Mouse (Mus musculus): ENCODE measurements around the gene Anxa8.

GRCm38 (mm10) chr14:34120016-34120910, 34.5 kb downstream of the Anxa8 start:
- no peak for TF ChIP-seq POLR2A (IDR thresholded peaks at IDR 0.05; ENCODE audit: borderline replicate concordance, low read depth, low read length)
- no peak for TF ChIP-seq CTCF (IDR thresholded peaks at IDR 0.05; ENCODE audit: low read depth, low read length)
